Mouse (Mus musculus) spleen, embryonic (tissue): ENCODE results near the gene Mindy4b-ps.

Experiments
- CTCF ChIA-PET: fragments of 350-600 bp; sonication (Branson Sonifier 250); formaldehyde crosslinking; loops from one replicate; lab custom pipeline; 2022; lab: Charles Lee

Gene Mindy4b-ps

DNA sequence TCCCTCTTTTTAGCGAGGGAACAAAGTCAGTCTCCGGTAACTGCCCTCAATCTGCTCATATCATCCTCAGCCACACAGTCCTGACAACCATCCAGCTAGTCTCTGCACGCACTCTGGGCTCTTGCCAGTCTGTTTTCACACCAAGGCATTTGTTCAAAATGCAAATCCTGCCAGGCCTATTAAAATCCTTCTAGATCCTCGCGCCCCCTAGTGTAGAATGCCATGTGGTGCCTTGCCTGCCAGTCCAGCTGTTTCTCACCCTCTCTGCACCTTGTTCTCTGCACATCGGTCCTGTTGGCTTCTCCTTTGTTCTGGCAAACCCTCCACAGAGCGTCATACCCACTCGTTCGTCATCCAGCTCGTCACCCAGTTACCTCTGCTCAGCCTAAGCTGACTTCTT, 36.2 kb downstream of the Mindy4b-ps start:
- CTCF ChIA-PET: interaction anchor here (0.6 kb wide), 1 partner anchor 207 kb away, joined by 5 read pairs; no protein-coding TSS in a partner anchor

DNA sequence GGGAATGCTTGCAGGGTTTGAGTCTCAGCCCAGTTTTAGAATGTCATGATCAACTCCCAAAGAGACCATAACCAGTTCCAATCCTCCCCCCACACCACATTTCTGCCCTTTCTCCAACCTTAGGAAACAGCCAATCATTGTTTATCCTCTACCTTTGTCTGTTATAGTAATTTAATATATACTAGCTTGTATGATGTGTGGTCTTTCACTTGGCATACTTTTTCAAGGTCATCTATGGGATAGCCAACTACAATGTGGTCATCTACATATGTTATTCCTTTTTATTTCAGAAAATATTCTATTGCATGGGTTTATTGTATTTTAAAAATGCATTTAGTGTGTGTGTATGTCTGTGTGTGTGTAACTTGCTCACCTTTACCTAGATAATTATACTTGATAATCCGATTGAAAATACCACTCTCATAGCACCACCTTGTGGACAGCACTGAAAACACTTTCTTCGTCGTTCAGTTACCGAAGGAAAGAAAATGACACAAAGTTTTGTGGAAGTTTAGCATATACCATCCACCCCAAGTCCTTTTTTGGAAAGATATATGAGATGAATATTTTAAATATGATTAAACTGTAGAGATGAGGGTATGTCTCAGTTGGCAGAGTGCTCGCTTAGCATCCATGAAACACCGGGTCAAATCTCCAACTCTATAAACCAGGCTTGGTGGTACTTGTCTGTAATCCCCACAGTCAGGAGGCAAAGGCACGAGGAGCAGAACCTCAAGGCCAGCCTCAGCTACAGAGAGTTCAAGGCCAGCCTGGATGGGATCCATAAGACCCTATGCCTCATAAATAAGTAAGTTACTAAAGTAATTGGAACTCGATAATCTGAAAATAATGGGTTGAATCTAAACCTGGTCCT, 37.7 kb downstream of the Mindy4b-ps start:
- CTCF ChIA-PET: interaction anchor here (1.5 kb wide), 1 partner anchor 126 kb away, joined by 4 read pairs; no protein-coding TSS in a partner anchor

DNA sequence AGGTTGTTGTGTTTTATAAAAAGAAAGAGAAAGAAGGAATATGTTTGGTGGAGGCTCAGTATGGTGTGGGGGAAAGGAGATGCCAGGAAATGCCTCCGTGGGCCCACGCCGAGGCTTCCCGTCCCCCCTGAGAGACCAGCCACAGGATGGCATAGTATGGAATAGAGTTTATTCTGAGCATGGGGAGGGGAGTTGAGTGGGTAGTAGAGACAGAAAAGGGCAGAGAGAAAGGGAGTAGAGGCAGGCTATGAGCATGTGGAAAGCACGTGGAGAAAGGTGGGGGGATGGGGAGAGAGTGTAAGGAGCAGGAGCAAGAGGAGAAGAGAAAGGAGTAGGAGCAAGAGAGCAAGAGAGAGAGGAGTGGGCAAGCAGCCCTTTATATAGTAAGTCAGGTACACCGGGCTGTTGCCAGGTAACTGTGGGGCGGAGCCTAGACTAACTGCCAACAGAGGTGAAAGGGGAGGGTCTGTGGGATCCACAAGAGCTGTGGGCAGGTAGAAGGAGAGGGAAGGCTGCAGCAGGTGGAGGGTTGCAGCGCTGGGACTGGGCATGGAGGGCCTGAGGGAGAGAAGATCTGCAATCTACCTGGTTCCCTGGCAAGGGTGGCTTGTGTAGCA, 38.4 kb downstream of the Mindy4b-ps start:
- CTCF ChIA-PET: interaction anchor here (1.5 kb wide), 1 partner anchor 125 kb away, joined by 4 read pairs; no protein-coding TSS in a partner anchor

DNA sequence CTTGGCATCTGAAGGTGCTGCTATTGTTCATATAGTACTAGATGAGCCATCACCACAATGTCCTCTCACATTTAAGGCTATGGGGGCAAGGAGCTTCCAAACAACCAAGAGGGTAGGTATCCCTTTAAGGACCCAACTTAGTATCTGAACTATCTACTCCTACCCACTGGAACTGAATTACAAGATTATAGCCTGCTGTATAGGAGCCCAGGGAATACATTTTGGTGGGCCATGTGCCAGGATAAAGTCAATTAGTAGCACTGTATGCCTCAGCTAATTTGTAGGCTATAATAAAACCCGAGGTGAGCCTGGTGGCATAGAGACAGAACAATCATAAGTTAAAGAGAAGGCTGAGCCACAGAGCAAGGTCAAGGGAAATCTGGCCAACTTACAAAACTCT, 65.7 kb downstream of the Mindy4b-ps start:
- CTCF ChIA-PET: interaction anchor here (0.5 kb wide), 1 partner anchor 40 kb away, joined by 3 read pairs; no protein-coding TSS in a partner anchor

- CTCF ChIA-PET: no interaction called here
These were observed 66.3 kb downstream of the Mindy4b-ps start for GRCm38 (mm10) chr3:58755769-58756168.

- CTCF ChIA-PET: no interaction called here
These were observed 67.8 kb downstream of the Mindy4b-ps start for GRCm38 (mm10) chr3:58754361-58754760.

DNA sequence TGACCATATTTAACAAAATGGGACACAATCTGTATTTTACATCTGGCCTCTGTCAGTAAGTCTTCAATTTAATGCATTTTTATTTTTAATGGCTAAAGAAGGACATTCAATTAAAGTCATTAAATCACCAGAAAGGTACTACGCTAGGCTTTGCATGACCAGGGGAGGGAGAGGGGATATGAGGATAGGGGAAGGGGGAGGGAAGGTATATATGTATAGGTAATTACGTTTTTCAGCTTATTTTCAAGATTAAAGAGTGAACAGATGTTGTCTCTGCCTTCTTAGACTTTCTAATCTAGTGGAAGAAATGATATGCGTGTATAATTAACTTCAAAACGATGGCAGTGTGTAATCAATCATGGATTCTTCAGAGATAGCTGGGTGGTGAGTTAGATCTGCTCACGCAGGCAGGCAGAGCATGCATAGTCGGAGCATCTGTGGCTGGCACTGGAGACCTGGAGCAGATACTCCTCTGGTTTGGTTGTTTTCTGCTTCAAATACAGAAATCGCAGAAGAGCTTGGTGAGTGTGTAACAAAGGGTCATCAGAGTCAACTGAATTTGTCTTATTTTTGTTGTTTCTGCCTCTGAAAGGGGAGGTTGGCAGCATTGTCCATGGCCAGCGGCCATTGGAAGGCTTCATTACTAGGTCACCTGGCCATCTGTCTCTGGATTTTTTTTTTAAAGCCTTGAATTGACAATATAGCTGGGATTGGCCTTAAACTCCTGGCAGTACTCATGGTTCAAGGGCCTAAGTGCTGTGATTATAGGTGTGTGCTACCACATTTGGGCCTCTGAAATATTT, 70.1 kb downstream of the Mindy4b-ps start:
- CTCF ChIA-PET: no interaction called here

GRCm38 (mm10) chr3:58748724-58749123, 73.4 kb downstream of the Mindy4b-ps start:
- CTCF ChIA-PET: no interaction called here

DNA sequence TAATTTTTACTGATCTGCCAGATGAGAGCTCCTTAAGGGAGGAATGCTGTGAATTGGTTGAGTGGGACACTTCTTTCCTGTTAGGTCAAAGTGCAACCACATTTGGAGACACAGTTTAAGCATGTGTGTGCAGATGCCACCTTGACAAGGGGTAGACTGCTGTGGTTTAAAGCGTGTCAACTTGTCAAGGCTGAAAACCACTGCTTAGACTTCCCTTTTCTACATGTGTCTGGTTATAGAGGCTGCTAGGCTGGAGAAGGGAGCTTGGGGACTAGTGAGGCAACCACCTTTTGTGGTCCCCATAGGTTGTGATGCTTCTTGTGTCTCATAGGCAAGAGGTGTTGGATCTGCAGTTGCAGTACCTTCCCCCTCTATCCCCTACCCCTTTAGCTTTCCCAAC, 74.2 kb downstream of the Mindy4b-ps start:
- CTCF ChIA-PET: no interaction called here

DNA sequence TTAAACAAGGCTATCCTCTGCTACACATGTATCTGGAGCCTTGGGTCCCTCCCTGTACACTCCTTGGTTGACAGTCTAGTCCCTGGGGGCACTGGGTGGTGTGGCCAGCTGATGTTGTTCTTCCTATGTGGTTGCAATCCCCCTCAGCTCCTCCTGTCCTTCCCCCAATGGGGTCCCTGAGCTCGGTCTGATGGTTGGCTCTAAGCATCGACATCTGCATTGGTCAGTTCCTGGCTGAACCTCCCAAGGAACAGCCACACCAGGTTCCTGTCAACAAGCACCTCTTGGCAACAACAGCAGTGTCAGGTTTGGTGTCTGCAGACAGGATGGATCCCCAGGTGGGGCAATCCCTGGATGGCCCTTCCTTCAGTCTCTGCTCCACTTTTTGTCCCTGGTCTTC, 82.6 kb downstream of the Mindy4b-ps start:
- CTCF ChIA-PET: no interaction called here
